8 mouse cellular contexts compared by ENCODE assay signal in the genomic region with DNA sequence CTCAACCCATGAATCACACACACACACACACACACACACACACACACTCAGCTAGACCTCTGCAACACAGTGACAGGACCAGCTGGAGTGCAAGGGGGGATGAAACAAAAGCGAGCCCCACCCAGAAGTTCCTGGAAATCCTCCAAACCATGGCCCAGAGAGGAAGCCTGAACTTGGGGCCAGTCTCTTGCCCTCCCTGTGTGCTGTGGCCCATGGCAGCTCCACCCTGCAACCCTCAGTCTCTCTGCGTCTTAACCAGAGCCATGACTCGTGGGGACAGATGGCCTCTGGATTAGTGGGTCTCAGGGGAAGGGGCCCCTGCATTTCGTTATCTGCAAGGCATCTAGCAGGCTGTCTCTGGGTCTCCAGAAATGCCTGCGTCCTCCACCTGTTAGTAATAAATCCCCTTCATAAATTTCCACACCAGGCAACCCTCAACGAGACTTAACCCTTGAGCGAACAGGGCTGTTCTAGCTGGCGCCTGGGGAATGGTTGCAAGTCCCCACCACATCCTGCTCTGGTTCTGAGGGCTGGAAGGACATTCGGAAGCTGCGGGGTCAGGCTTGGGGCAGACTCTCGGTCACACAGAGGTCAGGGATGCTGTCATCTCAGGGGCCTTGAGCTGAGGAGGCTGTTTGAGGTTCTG. TPM values are rescaled to one million over a fixed set of nuclear protein-coding genes. Genes with fewer than 3 reads are reported as not detected.
DNase-seq lines count a peak whose midpoint lies in the region; ATAC-seq lines count a peak whose summit lies in the region.

No protein-coding gene starts in this region.

- no peaks in the 10 kb centered on the region for H3K27me3 ChIP-seq in intestine, embryonic 16.5 days (replicated peaks; ENCODE audit: control insufficient read depth, insufficient read depth, low read length)

- 0 out of 2 replicates have a peak overlapping the region, but pooled peaks have one; percentile 27 for H3K9ac ChIP-seq in intestine, embryonic 16.5 days (ENCODE audit: low read depth, low read length)

- DNase-seq in spleen, adult 18-20 months = peak; percentile 16
- DNase-seq in spleen, adult 12 weeks (ENCODE audit: low spot score) = no peak
- DNase-seq in embryo, embryonic 9.5 days (ENCODE audit: extremely low spot score) = peak; percentile 64
- peak; percentile 56 for DNase-seq in lung, postnatal 14 days
- DNase-seq in thymus, postnatal 4 days = peak; percentile 50
- DNase-seq in cerebellum, postnatal 14 days = no peak
- no peak for DNase-seq in urinary bladder, postnatal 25 days (ENCODE audit: low spot score)

- 15% methylated on average over 11 of the region's 11 CpGs for WGBS in intestine, embryonic 16.5 days

- H3K4me1 ChIP-seq in intestine, embryonic 16.5 days (ENCODE audit: control insufficient read depth, insufficient read depth, low read length) = peaks cover 73% of the 10 kb centered on the region

- H3K27ac ChIP-seq in intestine, embryonic 16.5 days (ENCODE audit: low read length) = peak overlapping the region; percentile 83

- peak; percentile 44 for ATAC-seq in intestine, embryonic 16.5 days

- no peak overlapping the region for H3K4me2 ChIP-seq in intestine, embryonic 16.5 days (ENCODE audit: low read depth, low read length)

- H3K9me3 ChIP-seq in intestine, embryonic 16.5 days (ENCODE audit: control insufficient read depth, low read length) = no peaks in the 10 kb centered on the region

- no peaks in the 10 kb centered on the region for H3K36me3 ChIP-seq in intestine, embryonic 16.5 days (ENCODE audit: control insufficient read depth, insufficient read depth, low read length)

- no peak overlapping the region for H3K4me3 ChIP-seq in intestine, embryonic 16.5 days (ENCODE audit: low read length)

RNA-seq across cellular contexts. Expression of gene Sorcs2, which starts 24.6 kb away (rescaled TPM):
- polyA plus RNA-seq in intestine, embryonic 16.5 days (2015; fragmentation: Nextera tagmentation; extraction: Ambion mirVana) = 8.3 and 8.8 TPM in 2 replicates

Comparison
In these comparisons a context has a peak if more than half of its experiments do, and no peak if none do; other contexts are left out.
1. DNase-seq: peak in spleen, adult 18-20 months (2 of 2), embryo, embryonic 9.5 days (single experiment), lung, postnatal 14 days (single experiment) and thymus, postnatal 4 days (single experiment); none in spleen, adult 12 weeks (single experiment), cerebellum, postnatal 14 days (0 of 2) and urinary bladder, postnatal 25 days (single experiment).